Mouse (Mus musculus): ENCODE measurements at regions not wholly inside any gene's neighbourhood (a gene's known extent, or its start where the extent isn't known, plus 50 kb on each side); places are given as distances from the start of the nearest gene placed in this dataset.
"Not testable (repeated sequence)": the region's sequence is repeated elsewhere in the genome, so short reads cannot be mapped to it uniquely, and the experiment has no call there.

DNA sequence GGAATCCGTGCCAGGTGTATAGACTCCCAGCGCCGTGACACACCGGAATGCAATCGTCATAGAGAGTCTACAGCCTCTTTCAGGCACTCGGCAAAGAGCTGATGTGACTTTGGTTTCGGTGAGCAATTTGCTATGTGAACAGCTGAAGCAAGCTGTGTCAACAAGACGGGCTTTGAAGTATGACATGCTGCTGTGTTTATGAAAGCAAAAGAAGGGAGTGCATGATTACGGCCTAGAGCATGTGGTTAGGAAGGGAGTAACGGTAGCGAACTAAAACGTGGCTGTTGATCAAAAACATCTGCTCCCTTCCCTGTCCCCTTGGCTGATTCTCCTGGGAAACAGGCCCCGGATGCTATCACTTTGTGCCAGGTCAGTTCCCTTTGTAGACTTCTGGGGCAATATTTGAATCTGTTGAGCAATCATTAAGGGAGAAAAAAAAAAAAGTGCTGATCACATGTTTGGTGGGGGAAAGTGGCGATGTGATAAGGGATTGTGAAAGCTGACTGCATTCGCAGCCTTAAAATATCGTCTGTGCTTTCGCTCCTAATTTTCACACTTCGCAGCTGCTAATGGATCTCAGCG lies 764.3 kb downstream of the Robo2 start:
- no peak for DNase-seq

- DNase-seq: no peak
Observed at GRCm38 (mm10) chr16:73613017-73613416, 798.6 kb downstream of the Robo2 start.

DNA sequence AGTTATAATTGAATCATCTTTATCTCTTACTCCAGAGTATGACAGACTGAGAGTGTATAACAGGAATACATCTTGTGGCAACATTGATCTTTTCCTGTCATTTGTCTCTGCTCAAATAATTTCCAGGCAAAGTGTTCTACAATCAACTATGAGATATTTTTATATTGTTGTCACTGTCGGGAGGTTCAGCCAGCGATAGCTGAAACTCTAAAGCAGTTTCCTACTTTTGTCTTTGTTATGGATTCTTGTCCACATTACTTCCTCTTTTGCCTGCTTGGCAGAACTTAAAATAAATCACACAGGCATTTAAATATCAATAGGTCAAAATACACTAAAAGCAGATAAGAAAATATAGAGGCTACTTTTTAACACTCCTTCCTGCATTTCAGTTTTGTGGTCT lies 820.2 kb downstream of the Robo2 start:
- DNase-seq: no peak

DNA sequence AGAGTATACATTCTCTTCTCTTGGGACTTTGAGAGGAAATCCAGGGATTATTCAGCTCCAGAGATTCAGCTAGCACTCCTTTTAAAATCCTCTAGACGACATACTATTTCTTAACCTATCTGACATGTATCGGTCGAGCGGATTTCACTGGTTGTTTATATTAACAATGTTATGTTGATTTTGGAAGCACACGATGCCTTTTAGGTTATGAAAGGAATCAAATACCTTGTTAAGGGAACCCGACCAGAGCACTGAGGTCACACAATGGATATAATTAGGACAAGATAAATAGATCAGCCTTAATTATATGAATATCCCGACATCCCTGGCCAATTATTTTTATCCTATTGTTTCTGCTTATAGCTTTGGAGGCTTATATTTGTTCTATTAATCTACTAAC lies 850.4 kb downstream of the Robo2 start:
- no peak for DNase-seq

GRCm38 (mm10) chr16:73556940-73557339 lies 854.7 kb downstream of the Robo2 start:
- no peak for DNase-seq

- DNase-seq: no peak
Observed at GRCm38 (mm10) chr16:73543651-73544050, 868.0 kb downstream of the Robo2 start.

DNA sequence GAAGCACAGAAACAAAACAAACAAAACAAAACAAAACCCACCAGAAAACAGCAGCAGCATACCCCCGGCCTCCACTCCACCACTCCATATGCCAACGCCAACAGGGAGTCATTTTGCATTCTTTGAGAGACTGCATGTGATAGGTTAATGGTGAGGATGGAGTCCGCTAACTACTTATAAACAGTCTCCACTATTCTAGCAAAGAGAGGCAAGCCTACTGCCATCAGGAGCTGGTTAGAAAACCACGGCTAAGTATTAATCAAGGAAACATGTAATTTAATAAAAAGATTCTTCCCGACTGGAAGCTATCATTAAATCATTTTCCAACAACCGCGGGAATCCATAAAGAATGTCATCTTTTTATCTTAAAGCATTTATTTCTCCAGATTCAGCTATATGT lies 873.6 kb downstream of the Robo2 start:
- DNase-seq: no peak

- DNase-seq: no peak
Observed at GRCm38 (mm10) chr16:73537541-73537940, 874.1 kb downstream of the Robo2 start.

DNA sequence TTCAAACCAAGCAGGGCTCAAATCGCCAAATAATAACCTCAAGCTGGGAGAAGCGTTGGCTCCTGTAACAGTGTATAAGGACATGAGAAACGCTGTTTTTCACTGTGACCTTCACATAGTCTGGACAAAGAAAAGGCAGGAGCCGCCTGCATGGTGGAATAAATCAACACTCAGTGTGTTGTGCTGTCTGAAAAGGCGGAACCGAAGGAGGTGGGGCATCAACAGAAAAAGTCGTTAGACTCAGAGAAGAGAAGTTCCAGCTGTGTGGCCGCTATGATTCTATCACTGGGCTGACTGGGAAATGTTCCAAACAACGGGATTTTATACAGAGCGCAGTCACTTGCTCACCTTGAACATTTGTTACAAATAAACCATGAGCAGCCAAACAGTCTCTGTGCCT lies 881.4 kb downstream of the Robo2 start:
- DNase-seq: no peak

DNA sequence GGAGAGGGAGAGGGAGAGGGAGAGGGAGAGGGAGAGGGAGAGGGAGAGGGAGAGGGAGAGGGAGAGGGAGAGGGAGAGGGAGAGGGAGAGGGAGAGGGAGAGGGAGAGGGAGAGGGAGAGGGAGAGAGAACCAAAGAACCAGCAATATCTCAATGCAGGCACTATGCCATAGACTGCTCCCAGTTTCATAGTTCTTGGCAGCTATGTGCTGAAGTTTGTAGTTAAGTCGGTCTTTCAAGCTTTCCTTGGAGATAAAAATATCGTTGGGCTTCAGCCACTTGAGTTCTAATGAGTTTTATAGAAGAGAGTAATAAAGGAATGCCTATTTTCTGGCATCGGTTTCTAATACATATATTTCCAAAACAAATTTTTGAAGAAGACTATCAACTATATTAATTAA lies 888.7 kb downstream of the Robo2 start:
- not testable (repeated sequence) for DNase-seq

- no peak for DNase-seq
Observed at GRCm38 (mm10) chr16:73504759-73505158, 906.9 kb downstream of the Robo2 start.

GRCm38 (mm10) chr16:73498636-73499208 lies 912.9 kb downstream of the Robo2 start:
- DNase-seq: no peak

- DNase-seq: no peak
Observed at GRCm38 (mm10) chr16:73483214-73483856, 928.3 kb downstream of the Robo2 start.

- no peak for DNase-seq
Observed at GRCm38 (mm10) chr16:73482176-73482575, 929.4 kb downstream of the Robo2 start.

DNA sequence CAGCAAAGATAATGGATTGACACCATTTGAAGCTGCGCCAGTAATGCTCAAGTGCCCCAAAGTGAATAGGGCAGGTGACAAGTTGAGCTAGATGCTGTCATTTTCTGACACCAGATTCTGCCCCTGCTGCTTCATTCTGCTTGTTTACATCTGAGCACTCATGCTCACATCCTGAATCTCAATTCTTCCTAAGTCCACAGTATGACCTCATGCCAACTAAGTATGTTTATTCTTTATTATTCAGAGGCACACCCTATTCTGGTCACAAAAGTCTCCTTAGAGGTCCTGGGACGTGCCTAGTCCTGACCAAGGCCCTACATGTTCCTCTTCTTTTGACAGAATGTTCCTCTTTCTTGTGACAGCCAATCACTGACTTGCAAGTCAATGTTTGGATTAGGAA lies 938.1 kb downstream of the Robo2 start:
- no peak for DNase-seq

- peak; percentile 19 to 52 for DNase-seq
Observed at GRCm38 (mm10) chr16:73471547-73471946, 940.1 kb downstream of the Robo2 start.

- no peak for DNase-seq
Observed at GRCm38 (mm10) chr16:73470535-73470934, 941.1 kb downstream of the Robo2 start.

DNA sequence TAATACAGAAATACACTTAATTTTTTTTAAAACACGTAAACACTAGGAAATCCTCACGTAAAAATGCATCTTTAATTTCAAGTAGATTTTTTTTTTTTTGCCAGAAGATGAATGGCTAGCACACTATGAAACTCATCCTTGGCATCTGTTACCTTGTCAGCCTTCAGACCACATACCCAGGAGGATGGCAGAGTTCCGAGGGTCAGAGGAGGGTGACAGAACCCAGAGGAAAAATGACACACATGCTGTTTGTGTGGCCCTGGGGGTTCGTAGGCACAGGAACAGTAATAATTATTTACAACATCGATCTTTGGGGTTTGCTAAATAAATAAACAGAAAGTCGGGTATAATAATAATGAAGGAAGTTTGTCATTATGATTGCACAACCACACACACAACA lies 945.3 kb downstream of the Robo2 start:
- DNase-seq: peak; percentile 22 to 47

DNA sequence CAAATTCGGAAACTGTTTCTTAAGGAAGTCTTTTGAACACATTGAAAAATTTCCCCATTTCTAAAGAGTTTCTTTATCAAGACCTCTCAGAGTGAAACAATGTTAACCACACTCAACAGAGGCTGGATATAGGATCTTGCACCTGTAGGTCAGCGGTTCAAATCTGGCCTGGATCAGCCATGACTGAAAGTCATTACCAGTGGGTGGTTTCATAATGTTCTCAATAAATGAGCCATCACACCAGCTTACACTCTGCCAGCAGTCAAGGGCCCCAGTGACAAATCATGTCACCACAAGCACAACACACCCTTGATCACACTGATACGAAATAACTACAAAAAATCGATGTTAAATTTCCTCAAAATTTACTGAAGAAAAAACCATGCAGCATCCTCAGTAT lies 949.1 kb downstream of the Robo2 start:
- no peak for DNase-seq

DNA sequence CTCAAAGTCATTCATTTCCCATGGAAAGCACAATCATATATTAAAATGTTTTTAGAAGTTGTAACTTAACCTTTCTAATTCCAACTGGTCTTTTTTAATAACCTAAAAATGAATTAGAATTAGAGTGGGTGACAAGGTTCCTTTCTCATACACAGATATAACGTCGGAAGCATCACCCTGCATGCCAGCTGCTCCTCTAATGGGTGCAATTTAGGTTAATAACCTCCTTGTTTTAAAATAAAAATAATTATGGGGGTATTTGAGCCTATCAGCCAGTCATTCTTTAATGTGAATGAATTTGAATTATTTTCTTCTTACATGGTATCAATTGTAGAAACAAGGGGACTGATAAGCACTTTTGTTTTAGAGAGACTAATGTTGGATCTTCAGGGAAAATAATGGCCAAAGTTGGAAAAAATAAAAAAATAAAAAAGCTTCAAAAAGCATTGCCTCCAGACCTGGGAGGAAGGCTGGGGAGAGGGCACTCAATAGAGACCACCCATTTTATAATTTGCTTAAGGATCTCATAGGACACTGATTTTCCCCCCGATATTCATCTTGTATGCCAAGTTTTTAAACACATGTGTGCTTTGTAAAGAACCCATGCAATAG lies 960.9 kb downstream of the Robo2 start:
- DNase-seq: no peak

GRCm38 (mm10) chr16:73449836-73450235 lies 961.8 kb downstream of the Robo2 start:
- DNase-seq: no peak

DNA sequence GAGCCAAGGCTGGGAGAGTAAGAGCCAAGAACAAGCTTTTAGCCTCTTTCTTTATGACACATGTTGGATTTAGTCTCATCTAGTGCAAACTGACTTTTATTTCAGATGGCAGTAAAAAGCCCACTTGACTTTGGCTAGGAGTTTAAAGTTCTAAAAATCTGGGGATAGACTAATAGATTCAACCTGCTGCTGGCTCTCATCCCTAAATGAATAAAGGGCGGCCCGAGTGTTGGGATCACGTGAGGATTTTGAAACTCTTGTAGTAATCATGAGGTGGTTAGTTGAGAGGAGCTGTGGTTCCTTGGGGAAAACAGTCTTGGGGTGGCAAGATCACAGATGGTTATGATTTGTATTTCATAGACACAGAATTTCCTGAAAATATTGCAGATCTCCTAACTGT lies 975.9 kb downstream of the Robo2 start:
- no peak for DNase-seq

DNA sequence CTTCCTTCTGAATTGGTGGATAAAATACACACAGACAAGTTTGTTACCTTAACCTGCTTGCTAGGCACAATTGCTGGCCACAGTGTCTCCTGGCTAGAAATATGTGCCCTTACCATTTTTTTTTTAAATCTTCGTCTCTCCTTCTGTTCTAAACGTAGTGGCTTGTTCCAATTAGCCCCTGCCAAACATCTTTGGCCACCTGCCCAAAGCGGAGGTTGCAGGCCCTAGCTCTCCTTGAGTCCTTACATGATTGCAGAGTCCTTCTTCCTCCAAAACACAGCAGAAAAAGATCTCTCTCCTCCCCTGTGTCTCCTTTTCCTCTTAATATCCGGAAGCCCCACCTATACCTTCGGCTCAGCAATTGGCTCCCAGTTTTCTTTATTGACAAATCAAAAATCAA lies 986.8 kb downstream of the Robo2 start:
- DNase-seq: peak; percentile 20 to 62

GRCm38 (mm10) chr16:73424311-73424710 lies 987.3 kb downstream of the Robo2 start:
- peak in 1 of 2 experiments; percentile 10 for DNase-seq
